Mouse (Mus musculus) erythroblast, embryonic 14.5 days (primary cell): ENCODE data around the gene Rpl36.

Experiments used
- GATA1 ChIP-seq: IDR thresholded peaks from 2 replicates; pipeline ENCODE4 v1.6.1; 2012; ENCODE audit warnings: low read length, inconsistent platforms, mixed read lengths
- TAL1 ChIP-seq: IDR thresholded peaks from 3 replicates; pipeline ENCODE4 v1.6.1; 2012; ENCODE audit warnings: low read length, inconsistent platforms, mixed read lengths

GRCm38 (mm10) chr17:56611323-56611722 lies 1.9 kb upstream of the Rpl36 start:
- TF ChIP-seq GATA1 (no peak), TAL1 (no peak)
